Mouse (Mus musculus) left cerebral cortex, postnatal 14 days (tissue): Measurements from ENCODE around the gene Oasl1. TPM values are rescaled to one million over a fixed set of nuclear protein-coding genes. Genes with fewer than 3 reads are reported as not detected.
A peak's percentile ranks its signal among the peaks of the same experiment; 100 is the strongest.
"Not testable (repeated sequence)": the region's sequence is repeated elsewhere in the genome, so short reads cannot be mapped to it uniquely, and the experiment has no call there.

Experiments
- DNase-seq, 2 experiments: peaks; one replicate each; pipeline ENCODE4 v3.0.0; 2021 to 2022; ENCODE audit warnings: low spot score in 2 of 2, mixed read lengths in 1 of 2
- intact Hi-C: fragments of 180-260 bp; cut with DNase I; formaldehyde crosslinking; loops from one replicate; pipeline ENCODE4 v1.15.1; 2025
- long read RNA-seq, 2 experiments: library from polyadenylated mRNA; stranded (forward); transcript quantifications; one replicate each; pipeline ENCODE4 v2.0.0; 2021
- total RNA-seq, 2 experiments: library from RNA; stranded (reverse); gene quantifications; 2 replicates each; pipeline ENCODE4 v1.2.3; 2021

Gene Oasl1
- total RNA-seq, result not detected
- long read RNA-seq, experiment 1, result 0 reads
- long read RNA-seq, experiment 2, partial matches to known transcripts, result 0 of 1 reads
- long read RNA-seq, experiment 2, other reads (novel, unspliced or antisense), result 1 of 1 reads

DNA sequence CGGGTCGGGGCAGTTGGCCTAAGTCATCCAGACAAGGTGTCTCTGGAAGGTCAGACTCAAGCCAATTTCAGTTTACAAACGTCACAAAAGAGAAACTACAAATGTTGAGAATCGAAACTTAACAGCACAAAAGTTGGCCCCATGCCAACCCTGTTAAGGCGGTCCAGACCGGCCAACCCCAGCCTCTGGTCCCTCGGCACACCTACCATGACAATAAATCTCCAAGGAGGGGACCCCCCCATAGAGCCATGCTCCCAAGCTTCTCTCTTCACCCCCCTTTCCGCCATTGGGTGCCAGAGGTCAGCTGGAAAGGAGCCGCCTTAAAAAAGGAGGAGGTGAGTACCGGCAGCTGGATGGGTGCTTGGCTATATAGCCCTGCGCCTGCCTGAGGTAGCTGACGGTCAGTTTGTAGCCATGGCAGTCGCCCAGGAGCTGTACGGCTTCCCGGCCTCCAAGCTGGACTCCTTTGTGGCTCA is at the start of gene Oasl1:
TSS of gene Oasl1 (plus strand) at position 243 of the 476 bp plus-strand sequence.
- intact Hi-C loops, result no loop called here
- no peak for DNase-seq

DNA sequence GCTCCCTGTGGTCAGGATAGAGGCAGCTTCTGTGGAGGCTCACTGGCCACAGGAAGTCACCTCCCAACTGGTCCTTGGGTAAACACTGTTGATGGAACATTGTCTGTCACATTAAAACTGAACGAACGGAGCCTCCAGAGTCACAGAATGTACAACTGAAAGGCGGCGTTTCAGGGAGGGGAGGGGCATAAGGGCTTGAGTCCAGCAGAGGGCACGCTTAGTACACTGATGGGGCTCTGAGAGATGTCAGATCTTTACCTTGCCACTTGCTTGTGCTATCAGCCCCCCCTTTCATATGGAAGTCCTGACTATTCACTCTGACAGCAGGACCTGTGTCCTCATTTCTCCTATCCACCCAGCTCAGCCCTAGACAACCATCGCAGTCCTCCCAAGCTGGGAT is 47.2 kb upstream of the Oasl1 start:
- no peak for DNase-seq

DNA sequence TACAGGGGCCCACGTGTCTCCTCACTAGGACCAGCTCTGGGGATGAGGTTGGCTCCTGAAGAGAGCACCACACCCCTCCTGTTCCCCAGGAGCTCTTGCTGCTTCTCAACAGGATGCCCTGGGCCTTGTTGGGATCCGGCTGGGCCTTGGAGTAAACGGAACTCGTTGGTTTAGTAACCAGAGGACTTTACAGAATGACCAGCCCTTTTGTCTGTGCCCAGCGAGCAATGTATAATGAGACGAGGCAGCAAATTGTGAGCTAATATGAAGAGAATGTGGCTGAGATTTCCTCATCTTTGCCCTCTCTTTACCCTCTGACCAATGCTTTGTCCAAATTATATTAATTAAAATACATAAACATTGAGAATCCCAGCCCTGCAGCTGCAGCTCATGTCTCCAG is 46.7 kb upstream of the Oasl1 start:
- intact Hi-C loops, result no loop called here
- no peak for DNase-seq

More for the DNA sequence above, 47.2 kb upstream of the Oasl1 start:
- intact Hi-C loops, result no loop called here

DNA sequence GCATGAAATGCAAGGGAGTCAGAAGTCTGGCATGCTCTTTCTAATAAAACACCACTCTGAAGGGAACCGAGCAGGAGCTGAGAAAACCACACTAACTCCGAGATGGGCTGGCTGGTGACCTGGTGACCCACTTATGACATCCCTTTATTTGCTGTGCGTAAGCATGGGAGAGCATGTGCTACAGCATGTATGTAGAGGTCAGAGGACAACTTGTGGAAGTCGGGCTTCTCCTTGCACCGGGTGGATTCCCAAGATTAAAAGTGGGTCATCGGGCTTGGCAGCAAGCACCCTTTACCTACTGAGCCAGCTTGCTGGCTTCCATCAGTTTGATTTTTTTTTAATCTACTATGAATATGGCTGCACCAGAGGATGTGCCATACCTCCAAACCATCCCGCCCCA is 45.6 kb upstream of the Oasl1 start:
- DNase-seq, result no peak
- intact Hi-C loops, result no loop called here

DNA sequence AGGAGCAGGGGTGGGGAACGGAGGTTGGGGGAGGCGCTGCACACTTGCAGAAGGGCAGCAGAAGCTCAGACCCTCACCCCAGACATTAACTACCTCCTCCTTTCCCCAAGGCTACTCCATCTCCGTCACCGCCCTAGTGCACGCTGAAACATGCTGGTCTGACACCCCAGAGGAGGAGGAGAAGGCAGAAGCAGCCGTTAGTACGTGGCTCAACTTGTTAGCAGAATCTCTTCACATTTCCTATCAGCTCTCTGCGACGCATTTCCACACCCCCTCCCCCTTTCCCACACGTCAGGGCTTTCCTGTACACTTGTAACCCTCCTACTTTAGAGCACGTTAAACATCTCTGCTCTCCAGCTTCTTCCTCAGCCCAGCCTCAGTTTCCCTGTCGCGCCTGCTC is 43.6 kb upstream of the Oasl1 start:
- intact Hi-C loops, result no loop called here
- DNase-seq, result no peak

DNA sequence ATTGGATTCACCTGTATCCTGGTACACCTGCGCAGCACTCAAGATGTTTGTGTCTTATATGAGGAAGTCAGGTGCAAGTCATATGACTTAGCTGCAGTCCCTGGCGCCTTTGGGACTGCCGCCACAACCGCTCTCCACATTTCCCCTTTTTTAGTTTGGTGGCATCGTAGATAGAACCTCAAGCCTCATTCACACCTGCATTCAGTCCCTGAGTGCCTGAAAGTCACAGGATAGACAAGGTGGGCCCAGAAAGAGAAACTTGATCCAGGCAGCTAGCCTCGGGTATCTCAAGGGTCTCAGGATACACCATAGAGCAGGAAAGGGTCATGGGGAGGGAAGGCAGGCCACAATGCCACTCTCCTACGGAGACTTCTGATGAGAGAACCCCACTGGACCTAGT is 40.7 kb upstream of the Oasl1 start:
- DNase-seq, intact Hi-C loops: not testable (repeated sequence)

DNA sequence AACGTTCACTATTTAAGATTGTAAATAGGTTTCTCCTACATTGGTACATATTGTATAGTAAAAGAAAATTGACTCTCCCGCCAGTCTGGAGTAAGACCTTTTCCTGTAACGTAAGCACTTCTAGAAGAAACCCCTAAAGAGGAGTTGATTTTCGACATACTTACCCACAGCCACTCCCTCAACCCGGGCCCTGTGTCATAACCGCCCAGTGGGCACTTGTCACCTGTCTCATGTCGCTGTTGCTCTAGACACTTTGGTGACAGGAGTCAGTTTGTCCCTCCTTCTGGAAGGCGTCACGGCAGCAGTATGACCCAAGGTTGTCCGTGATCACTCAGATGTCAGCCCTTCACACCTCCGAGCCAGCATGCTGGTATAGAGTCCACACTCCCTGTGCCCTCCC is 40.0 kb upstream of the Oasl1 start:
- no peak for DNase-seq
- intact Hi-C loops, result no loop called here

DNA sequence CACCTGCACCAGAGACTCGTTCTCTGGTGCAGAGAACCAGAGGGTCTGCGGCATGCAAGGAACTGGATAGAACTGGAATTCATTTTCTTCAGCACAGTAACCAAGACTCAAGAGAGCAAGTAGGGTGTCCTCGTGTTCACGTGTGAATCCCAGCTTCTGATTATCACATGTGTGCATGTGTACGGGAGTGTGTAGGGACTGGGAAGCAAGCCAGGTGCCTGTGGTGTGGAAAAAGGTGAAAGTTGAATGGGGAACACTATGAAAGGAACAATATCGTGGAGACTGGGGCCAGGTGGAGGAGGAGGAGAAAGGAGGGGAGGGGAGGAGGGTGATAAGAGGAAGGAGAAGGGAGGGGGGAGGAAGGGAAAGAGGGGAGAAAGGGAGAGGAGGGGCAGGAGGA is 36.2 kb upstream of the Oasl1 start:
- DNase-seq, result no peak
- intact Hi-C loops, result no loop called here

DNA sequence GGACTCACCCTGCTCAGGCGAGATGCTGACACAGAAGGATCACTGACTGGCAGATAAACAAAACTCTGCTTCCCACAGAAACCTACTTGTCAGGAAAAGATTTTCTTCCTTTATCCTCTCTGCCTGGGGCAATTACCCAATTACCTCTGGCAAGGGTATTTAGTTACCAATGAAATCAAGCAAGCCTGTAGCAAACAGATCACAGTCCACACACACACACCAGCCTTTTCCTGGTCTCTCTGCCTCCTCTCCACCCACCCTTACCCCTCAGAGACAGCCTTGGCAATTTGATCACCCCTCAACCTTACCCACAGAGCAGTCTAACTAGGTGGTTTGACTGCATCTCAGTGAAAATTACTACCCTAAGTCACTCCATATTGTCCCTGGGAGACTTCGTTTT is 34.0 kb upstream of the Oasl1 start:
- DNase-seq, result no peak
- intact Hi-C loops, result no loop called here

DNA sequence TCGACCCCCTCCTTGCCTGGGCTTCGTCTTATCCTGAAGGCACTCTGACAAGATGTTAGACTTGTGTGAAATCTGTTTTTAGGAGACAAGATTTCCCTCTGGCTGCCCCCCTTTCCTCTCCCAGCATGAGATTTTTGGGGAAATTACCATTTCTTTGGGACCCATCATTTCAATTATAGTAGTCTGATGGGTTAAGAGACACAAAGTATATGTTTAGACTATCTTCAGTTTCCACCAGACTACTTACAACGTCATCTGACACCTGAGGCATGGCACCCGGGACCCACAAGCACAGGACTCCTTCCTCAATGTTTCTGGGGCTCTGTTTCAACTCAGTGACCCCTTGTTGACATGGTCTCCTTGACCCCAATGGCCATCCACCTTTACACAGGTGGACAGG is 27.5 kb upstream of the Oasl1 start:
- intact Hi-C loops, result no loop called here
- no peak for DNase-seq

DNA sequence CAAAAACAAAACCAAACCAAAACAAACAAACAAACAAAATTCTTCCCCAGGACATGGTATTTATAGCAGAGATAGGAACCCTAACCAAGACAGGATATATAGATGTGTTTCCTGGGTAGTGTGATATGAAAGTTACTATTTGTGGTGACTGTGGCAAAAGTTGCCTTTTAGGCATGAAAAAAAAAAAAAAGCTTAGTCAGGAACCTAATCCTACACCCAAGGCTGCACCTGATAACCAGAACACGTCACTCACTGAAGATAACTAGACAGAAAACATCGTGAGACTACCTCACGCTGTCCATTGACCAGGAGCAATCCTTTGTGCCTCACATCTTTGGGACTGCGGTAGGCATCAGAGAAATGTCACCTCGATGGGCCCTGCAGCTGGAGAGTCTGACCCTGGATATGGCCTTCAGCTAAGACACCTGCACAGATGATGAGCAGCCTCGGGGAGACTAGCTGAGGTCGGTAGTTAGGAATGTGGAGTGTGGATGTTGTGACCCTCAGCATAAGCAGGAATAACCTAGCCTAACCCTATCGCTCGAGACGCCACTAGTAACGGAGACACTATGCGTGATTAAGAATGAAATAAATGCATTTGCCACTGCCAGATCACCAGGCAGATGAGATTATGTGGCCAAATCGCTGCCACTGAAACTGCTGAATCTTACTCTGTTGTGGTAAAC is 26.2 kb upstream of the Oasl1 start, which contains the start of gene Oasl2:
TSS of gene Oasl2 (plus strand) at position 249 of the 686 bp plus-strand sequence.
- DNase-seq, result no peak
- intact Hi-C loops, result no loop called here

DNA sequence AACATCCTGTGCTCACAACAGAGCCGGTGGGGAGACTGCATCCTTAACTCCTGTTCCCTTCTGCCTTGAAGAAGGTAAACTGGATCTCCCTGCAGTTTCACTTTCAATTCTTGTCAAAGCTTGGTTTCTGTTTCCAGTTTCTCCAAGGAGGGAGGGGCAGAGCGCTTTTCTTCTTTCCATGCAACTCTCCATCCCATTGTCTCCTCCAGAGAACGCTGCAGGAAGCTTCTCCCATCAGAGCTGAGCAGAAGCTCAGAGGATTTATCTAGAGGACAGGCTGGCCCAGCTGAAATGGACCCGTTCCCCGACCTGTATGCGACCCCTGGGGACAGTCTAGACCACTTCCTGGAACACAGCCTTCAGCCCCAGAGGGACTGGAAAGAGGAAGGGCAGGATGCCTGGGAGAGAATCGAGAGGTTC is 25.7 kb upstream of the Oasl1 start:
- intact Hi-C loops, result no loop called here
- no peak for DNase-seq

DNA sequence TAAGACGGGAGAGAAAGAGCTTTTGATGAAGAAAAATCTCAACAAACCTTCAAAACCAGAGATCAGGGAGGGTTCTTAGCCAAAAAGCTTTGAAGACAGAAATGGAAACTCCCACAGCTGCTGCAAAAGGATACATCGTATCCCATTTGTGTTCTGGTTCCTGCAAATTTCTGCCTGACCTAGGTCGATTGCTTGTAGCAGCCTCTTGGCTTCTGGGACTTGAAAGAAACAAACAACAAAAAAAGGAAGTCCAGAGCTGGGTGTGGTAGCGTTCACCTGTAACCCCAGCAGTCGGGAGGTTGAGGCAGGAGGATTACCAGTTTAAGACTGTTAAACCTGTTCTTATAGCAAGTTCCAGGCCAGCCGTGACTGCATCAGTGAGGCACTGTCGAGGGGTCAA is 24.2 kb upstream of the Oasl1 start:
- intact Hi-C loops, result no loop called here
- no peak for DNase-seq

DNA sequence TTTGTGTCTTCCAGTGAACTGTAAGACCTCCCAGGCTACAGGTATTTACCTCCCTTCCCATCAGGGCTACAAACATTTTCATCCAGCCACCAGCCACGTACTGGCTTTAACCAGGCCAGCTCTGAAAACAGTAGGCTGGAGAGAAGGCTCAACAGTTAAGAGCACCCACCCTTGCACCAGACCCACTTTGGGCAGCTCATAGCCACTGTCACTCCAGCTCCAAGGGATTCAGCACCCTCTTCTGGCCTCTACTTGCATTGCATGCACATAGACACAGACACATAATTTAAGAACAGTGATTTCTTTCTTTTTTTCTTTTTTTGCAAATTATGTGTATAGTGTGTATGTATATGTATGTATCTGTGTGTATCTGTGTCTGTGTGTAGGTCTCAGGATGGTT is 20.6 kb upstream of the Oasl1 start:
- peak; percentile 44 to 48 for DNase-seq
- intact Hi-C loops, result no loop called here

DNA sequence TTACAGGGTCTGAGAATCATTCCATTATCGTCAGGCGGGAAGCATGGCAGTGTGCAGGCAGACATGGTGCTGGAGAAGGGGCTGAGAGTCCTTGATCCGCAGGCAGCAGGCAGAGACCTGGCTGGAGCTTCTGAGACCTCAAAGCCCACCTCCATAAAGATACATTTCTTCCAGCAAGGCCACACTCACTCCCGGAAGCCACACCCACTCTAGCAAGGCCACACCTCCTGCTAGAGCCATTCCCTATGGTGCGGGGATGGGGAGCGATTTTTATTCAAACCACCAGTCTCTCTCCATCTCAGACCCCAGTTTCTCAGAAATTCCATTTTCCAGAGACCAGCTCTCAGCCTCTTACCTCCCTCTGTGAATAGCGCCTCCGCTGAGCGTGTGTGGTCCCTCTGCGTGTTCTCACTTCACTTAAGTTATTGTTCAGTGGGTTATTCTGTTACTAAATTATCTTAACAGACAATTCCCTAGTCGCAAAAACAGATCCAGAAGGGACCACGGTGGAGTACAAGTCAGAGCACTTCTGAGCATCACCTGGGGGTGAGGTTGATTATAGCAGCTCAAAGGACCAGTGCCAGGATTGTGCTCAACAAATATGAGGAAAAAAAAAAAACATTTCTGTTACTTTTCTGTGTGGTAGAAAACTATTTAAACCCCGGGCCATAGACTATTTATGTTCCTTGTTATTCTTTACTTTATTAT is 14.3 kb upstream of the Oasl1 start:
- DNase-seq, result no peak
- intact Hi-C loops, result no loop called here

DNA sequence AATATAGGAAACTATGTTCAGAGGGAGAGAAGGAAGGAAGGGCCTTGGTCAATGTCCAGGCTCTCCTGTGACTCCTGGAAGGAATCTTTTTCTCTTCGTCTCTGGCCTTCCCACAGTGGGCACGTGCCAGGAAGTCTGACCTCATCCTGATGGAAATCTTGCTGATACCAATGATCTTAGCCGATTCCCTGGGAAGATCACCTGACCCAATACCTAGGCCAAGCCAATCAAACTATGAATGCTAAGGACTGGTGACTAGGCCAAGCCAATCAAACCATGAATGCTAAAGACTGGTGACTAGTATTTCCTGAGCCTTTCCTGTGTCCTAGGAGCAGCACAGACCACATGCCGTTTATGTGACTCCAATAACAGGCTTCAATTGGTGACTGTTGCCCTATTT is 9.4 kb upstream of the Oasl1 start:
- intact Hi-C loops, result no loop called here
- no peak for DNase-seq

DNA sequence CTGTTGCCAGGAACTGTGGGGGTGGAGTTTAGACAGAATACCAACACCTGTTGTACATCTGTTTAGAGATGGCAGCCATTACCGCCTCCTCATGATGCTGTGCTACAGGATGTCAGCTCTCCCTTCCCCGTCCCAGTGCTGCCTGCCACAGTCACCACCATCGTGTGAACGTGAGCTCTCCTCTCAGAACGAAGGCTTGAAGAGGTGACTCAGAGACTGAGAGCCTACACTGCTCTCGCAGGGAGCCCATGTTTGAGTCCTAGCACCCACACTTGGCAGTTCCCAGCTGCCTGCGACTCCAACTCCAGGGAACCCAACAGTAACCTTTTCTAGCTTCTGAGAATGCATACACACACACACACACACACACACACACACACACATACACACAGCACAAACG is 8.2 kb upstream of the Oasl1 start:
- intact Hi-C loops, result no loop called here
- peak; percentile 21 to 49 for DNase-seq

DNA sequence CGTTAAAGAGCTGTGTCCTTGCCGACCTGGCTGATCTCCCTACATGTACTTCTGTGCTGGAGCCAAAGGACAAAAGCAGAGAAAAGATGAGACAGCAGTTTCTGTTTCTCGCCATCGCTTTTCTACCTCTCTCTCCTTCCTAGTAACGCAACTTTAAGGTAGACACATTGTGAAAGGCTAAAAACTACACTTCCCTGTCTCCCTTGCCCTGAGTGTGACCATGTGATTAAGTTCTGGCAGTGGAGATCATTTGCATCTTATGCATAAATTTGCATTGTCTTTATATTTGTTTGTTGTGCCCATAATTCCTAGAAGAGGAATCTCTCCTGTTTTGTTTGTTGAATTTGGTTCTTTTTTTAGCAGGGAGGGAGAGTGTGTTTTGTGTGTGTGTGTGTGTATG is 7.2 kb upstream of the Oasl1 start:
- intact Hi-C loops, result no loop called here

DNA sequence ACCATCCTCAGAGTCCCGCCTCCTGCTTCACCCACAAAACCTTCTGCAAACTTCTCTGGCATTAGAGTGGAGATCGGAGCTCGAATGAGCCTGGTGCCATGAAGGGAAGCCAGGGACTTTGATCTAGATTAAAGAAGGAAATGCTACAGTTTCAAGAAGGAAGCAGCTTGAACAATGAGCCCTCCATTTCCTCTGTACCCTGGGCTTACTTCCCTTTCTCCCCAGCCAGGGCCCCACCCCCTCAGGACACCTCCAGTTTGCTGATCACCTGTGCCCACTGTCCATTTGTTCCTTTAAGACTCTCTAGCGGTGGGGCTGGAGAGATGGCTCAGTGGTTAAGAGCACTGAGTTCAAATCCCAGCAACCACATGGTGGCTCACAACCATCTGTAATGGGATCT is 6.3 kb upstream of the Oasl1 start:
- no peak for DNase-seq
- intact Hi-C loops, result no loop called here

More for the DNA sequence above, 7.2 kb upstream of the Oasl1 start:
- no peak for DNase-seq

DNA sequence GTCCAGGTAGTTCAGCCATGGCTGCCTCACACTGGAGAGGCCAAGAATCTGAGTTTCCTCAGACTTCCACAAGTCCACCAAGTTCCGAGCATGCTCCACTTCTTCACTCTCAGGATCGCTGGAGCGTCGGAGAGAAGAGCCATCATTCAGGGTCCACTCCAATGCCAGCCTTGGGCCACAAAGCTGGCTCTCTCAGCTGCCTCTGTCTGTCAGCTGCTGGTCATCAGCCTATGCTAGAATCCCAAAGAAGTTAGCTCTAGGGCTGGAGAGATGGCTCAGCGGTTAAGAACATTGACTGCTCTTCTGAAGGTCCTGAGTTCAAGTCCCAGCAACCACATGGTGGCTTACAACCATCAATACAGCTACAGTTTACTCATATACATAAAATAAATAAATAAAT is 5.7 kb upstream of the Oasl1 start:
- intact Hi-C loops, DNase-seq: not testable (repeated sequence)
